Mouse (Mus musculus) small intestine, adult 2 months (tissue): ENCODE measurements around the gene Plekhm2.

Experiments
- CTCF ChIP-seq: fragments of 200-500 bp; IDR thresholded peaks from 2 replicates; pipeline ENCODE4 v1.5.1; 2012; ENCODE audit warnings: low read depth, mild to moderate bottlenecking, control low read depth, inconsistent platforms, low read length, moderate library complexity, mixed read lengths; ENCODE audit not compliant: insufficient replicate concordance, insufficient read length; ENCODE audit errors: extremely low read depth
- POLR2A ChIP-seq: fragments of 200-500 bp; IDR thresholded peaks from 2 replicates; pipeline ENCODE4 v1.6.1; 2012; ENCODE audit warnings: low read depth, mild to moderate bottlenecking, control low read depth, inconsistent platforms, low read length, moderate library complexity

- TF ChIP-seq CTCF (peak; percentile 69; the same call in 1 of the 2 replicates), POLR2A (no peak)
Observed at GRCm38 (mm10) chr4:141618565-141619243, 46.0 kb downstream of the Plekhm2 start, which contains the start of gene Tmem82.
